Mouse (Mus musculus) heart, postnatal 0 days (tissue): ENCODE data around the gene Synrg.

Source experiments
- CTCF ChIP-seq: IDR thresholded peaks from 2 replicates; pipeline ENCODE4 v1.5.1; 2016; ENCODE audit warnings: antibody characterized with exemption, control low read depth, low read depth
- EP300 ChIP-seq: IDR thresholded peaks from 2 replicates; pipeline ENCODE4 v1.6.1; 2016; ENCODE audit warnings: antibody characterized with exemption, low read depth

DNA sequence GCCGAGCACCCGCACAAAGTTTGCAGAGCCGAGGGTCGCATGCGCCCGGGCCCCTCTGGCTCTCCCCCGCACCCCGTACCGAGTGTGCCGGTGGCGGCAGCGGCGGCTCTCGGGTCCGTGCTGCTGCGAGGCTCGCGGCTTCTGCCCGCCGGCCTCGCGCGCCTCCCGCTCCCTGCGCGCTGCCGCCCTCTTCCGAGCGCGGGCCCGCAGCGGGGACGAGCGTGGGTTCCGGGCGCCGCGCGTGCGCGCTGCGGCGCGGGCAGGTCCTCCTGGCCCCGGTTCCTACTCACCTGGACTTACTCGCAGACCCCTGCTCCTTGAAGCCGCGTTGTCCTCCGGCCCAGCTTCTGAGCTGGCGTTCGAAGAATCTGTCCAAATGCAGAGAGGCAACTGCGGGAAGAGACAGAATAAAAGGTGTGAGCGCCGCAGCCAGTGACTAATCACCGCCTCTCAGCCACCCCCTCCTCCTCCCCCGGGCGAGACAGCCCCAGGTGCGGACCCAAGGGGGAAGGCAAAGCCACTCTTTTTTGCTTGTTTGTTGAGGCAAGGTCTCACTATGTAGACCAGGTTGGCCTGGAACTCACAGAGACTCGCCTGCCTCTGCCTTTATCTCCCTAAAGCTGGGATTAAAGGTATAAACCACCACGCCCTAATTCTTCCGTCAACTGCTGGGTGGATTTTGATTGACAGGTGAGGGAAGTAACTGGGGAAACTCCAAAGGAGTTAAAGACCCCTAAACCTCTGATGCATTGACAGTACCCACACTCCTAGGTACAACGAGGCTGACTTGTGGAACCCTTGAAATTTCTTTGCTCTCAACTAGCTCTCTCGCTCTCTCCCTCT, 104.2 kb downstream of the Synrg start:
- no peak for TF ChIP-seq CTCF
- no peak for TF ChIP-seq EP300
